Mouse (Mus musculus): ENCODE measurements around the gene Naa50.
A peak's percentile ranks its signal among the peaks of the same experiment; 100 is the strongest.

Naa50 gene

GRCm38 (mm10) chr16:44140186-44140787 lies 657 bp downstream of the Naa50 start:
- DNase-seq (ENCODE audit: low spot score in 2 of 2), result peak; percentile 77 to 84

- DNase-seq (ENCODE audit: low spot score in 2 of 2), result no peak
Measured at GRCm38 (mm10) chr16:44141483-44141882, 1.9 kb downstream of the Naa50 start.

- no peak for DNase-seq (ENCODE audit: low spot score in 2 of 2)
Measured at GRCm38 (mm10) chr16:44149002-44149767, 9.6 kb downstream of the Naa50 start.

GRCm38 (mm10) chr16:44154497-44155057 lies 14.9 kb downstream of the Naa50 start:
- DNase-seq (ENCODE audit: low spot score in 2 of 2), result no peak

GRCm38 (mm10) chr16:44159325-44159724 lies 19.7 kb downstream of the Naa50 start:
- DNase-seq (ENCODE audit: low spot score in 2 of 2), result no peak

- no peak for DNase-seq (ENCODE audit: low spot score in 2 of 2)
Measured at GRCm38 (mm10) chr16:44163831-44164230, 24.2 kb downstream of the Naa50 start.

GRCm38 (mm10) chr16:44165182-44165581 lies 25.6 kb downstream of the Naa50 start:
- DNase-seq (ENCODE audit: low spot score in 2 of 2), result no peak

GRCm38 (mm10) chr16:44168990-44169389 lies 29.4 kb downstream of the Naa50 start:
- DNase-seq (ENCODE audit: low spot score in 2 of 2), result no peak

- DNase-seq (ENCODE audit: low spot score in 2 of 2), result peak; percentile 98 to 99
Measured at GRCm38 (mm10) chr16:44172297-44173154, 32.9 kb downstream of the Naa50 start.

- peak in 1 of 2 experiments; percentile 60 for DNase-seq (ENCODE audit: low spot score in 2 of 2)
Measured at GRCm38 (mm10) chr16:44173155-44173941, 33.7 kb downstream of the Naa50 start, which contains the start of gene Usf3. Gene Usf3 (plus strand): TSS chr16:44173246.

GRCm38 (mm10) chr16:44173966-44174530 lies 34.4 kb downstream of the Naa50 start:
- no peak for DNase-seq (ENCODE audit: low spot score in 2 of 2)

GRCm38 (mm10) chr16:44175001-44175400 lies 35.4 kb downstream of the Naa50 start:
- no peak for DNase-seq (ENCODE audit: low spot score in 2 of 2)

- DNase-seq (ENCODE audit: low spot score in 2 of 2), result no peak
Measured at GRCm38 (mm10) chr16:44176511-44176910, 36.9 kb downstream of the Naa50 start.

- no peak for DNase-seq (ENCODE audit: low spot score in 2 of 2)
Measured at GRCm38 (mm10) chr16:44178555-44178954, 38.9 kb downstream of the Naa50 start.

GRCm38 (mm10) chr16:44182597-44182996 lies 43.0 kb downstream of the Naa50 start:
- no peak for DNase-seq (ENCODE audit: low spot score in 2 of 2)

- no peak for DNase-seq (ENCODE audit: low spot score in 2 of 2)
Measured at GRCm38 (mm10) chr16:44184769-44185168, 45.1 kb downstream of the Naa50 start.

GRCm38 (mm10) chr16:44187172-44187571 lies 47.5 kb downstream of the Naa50 start:
- no peak for DNase-seq (ENCODE audit: low spot score in 2 of 2)

GRCm38 (mm10) chr16:44188766-44189165 lies 49.1 kb downstream of the Naa50 start:
- DNase-seq (ENCODE audit: low spot score in 2 of 2), result no peak

- no peak for DNase-seq (ENCODE audit: low spot score in 2 of 2)
Measured at GRCm38 (mm10) chr16:44190032-44190431, 50.4 kb downstream of the Naa50 start.

- no peak for DNase-seq (ENCODE audit: low spot score in 2 of 2)
Measured at GRCm38 (mm10) chr16:44190968-44191367, 51.3 kb downstream of the Naa50 start.
